Mouse (Mus musculus): ENCODE measurements around the gene Tmem132d.
A peak's percentile ranks its signal among the peaks of the same experiment; 100 is the strongest.

Gene Tmem132d

DNA sequence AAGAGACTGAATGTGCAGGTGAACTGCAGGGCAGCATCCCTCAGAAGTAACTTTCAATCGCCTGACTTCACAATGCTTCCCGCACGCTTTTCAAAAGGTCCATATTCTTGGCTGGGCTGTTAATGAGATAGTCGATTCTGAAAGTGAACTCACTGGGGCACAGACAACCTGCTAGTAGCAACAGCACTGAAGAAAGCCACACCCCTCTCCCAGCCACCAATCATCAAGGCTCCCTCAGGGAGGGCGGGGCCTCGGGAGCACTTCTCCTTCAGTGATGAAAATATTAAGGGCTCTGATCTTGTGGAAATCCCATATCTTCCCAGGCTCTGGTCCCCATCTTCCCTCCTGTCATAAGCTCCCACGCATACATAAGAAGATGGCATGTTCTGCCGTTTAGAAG lies 27.8 kb downstream of the Tmem132d start:
- DNase-seq = no peak

DNA sequence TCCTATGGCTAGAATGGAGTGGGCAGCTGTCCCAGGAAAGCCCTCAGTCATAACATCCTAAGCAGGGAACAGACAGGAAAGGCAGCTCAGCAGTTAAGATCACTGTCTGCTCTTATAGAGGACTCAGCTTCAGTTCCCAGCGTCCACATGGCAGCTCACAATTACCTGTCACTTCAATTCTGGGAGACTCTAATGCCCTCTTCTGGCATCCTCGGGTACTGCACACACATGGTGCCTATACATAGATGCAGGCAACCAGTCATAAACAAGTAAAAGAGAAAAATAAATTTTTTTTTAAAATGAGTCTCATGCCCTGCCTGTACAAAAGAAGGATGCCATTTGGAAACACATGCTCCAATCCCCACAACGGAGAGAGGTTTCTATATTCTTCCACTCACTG lies 28.7 kb downstream of the Tmem132d start:
- no peak for DNase-seq

DNA sequence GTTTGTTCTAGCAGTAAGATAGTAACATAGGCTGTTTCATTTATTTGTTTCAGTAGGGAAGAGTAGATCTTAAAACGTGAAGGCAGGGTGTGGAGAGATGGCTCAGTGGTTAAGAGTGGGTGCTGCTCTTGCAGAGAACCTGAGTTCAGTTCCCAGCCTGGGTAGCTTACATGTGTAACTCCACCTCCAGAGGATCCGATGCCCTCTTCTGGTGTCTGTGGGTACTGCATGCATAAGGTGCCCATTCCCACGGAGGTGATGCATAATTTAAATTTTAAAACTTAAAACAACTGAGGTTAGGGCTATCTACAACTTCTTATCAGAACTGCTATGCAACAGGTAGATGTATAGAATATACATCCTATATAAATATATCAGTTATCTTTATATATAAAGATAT lies 40.5 kb downstream of the Tmem132d start:
- DNase-seq = no peak

DNA sequence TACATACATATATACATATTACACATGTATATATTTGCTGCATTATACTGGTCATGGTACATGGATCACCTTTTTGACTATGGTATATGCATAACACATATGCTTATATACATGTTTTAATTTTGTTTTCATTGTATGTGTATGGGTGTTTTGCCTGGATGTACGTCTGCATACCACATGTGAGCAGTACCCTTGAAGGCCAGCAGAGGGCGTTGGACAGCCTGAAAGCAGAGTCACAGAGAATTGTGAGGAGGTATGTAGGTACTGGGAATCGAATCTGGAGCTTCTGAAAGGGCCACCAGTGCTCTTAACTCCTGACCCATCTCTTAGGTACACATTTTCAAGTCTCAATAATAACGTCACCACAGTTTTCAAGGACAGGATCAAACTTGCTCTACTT lies 43.2 kb downstream of the Tmem132d start:
- DNase-seq = no peak

DNA sequence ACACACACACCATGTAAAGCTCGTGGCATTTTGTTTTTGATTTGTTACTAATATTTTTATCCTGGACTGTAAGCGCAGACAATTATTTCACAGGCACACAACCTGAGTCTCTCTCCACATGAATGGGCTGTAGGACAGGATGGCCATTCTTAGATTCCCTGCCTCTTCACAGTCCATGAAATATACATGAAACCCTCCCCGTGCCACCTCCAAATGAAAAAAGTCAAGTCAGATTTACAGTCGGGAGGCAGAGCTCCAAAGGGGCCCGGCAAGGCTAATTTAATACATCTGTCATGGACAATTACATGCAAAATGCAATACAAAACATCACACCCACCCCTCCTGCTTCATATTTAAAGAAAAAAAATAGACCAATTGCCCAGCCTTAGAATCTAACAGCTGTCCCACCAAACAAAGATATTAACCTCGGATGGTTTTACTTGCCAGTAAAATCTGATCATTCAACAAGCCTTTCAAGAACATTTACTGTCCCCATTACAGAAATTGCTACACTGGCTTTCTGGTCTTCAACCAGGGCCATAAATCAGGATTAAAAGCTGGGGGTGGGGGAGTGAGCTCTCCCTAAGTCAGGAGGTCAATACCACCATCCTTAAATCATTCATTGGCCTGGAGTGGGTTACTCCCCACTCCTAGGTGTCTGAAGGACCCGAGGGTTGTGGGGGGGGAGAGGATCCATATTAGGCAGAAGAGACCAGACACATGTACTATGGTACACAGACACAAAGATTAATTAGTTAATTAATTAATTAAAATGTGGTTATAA lies 44.3 kb downstream of the Tmem132d start:
- no peak for DNase-seq

DNA sequence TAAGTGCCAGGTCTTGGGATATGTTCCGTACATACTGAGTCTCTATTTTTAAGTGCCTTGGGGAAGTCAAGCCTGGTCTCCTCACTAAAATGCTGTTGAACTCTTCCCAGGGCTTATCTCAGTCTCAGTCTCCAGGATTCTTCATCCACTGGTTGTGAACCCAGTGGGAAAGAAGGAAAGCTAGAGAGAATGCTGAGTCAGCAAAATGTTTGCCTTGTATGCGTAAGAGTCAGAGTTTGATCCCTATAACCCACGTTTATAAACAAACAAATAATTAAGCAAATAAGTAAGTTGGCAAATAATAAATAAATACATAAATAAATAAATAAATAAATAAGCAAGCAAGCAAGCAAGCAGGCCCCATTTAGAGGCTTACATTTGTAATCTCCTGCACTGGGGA lies 63.1 kb downstream of the Tmem132d start:
- no peak for DNase-seq

DNA sequence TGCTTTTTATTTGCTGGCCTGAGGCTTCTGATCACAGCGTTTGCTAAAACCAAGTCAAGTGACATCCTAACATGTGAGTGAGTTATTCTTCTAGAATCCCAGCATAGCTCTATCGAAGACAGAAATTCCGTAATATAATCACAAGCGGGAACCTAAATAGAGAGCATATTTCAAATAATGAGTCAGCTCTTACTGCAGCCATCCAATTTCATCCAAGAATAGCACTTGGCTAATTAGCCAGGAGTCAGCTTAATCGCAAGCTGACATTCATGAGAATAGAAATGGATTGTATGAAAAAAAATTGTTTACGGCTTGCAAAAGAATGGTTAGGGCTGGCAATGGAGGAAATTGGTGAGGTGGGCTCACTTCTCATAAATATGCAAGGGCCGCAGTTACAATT lies 63.8 kb downstream of the Tmem132d start:
- DNase-seq = no peak

DNA sequence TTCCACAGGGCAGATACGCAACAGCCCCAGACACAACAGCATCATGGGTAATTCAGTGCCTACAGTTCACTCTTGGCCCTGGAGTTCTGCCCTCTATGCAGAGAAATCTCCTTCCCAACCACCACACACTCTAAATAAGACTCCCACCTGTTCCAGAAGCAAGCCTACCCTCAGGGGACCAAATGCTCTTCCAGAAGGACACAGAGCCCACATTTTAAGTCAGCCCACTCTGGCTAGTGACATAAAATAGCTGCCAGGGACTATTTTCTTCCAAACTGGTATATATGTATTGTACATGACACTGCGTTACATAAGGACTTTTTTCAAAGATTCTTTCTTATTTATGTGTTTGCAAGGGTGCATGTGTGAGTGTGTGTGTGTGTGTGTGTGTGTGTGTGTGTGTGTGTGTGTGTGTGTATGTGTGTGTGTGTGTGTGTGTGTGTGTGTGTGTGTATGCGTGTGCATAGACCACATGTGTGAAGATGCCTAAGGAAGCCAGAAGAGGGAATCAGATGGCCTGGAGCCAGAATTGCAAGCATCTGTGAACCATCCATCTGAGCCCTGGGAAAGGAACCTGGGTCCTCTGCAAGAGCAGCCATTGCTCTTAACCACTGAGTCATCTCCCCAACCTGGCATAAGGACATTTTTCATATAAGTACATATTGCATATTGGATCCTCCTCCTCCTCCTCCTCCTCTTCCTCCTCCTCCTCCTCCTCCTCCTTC lies 67.5 kb downstream of the Tmem132d start:
- DNase-seq = no peak

DNA sequence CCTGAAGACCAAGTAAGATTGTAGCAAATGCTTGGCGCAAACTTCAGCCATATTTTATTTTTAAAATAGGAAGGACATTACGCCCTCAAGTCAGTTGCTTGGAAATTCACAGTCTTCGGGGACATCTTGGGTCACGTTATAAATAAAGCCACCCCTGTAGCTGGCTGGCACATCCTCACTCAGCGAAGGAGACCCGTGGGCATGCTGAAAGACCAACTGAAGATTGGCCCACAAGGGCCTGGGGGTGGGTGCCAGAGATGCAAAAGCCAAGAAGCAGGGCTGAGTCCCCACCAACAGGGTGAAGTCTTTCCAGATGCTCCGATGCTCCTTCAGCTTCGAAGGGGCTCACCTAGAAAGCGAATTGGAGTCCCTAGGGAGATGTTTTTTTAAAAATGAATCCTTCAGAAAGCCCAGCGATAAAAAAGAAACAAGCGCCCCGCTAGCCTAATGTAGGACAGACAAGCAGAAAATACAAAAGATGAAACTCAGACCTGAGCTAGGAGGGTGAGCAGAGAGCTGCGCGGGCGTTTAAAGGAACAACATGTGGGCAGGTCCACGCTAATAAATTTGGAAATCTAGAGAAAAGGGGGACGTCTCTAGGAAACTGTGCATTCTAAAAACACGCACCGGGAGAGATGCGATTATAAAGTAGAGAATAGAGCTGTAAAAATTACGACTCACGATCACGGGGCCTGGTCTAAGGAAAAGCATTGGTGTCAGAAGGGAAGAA lies 71.8 kb downstream of the Tmem132d start:
- no peak for DNase-seq

DNA sequence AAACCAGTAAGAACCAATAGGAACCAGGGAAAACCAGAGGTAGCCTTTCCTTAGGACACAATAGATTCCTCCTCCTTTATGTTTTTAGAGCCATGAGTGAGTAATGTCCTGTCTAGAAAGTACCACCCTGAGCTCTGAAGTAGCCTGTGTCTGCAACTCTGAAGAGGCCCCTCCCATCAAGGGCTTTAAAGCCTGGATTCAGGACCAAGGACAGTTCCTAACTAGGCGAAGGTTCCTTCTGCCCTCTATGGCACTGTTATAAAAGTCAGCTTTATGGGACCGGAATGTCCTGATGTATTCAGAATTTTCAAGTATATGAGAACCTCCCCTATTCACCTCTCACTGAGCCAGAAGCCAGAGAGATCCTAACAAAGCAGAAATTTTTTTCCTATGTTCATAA lies 84.0 kb downstream of the Tmem132d start:
- DNase-seq = peak; percentile 7

DNA sequence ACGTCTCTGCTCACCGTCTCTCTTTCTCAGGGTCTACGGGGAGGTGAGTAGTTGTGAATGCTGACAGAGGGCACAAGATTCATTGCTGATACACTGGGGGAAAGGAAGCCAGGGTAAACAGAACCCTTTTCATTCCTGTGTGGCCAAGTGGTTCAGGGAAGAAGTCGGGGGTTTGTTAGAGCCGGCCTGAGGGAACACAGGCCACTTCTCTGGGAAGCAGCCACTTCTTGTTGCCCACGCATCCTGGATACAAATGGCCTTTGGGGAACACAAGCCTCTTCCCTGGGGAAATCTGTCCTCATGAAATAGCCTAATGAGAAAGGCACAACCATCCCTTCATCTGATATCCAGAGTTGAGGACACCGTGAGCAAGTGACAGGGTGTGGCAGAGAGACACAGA lies 96.0 kb downstream of the Tmem132d start:
- no peak for DNase-seq

DNA sequence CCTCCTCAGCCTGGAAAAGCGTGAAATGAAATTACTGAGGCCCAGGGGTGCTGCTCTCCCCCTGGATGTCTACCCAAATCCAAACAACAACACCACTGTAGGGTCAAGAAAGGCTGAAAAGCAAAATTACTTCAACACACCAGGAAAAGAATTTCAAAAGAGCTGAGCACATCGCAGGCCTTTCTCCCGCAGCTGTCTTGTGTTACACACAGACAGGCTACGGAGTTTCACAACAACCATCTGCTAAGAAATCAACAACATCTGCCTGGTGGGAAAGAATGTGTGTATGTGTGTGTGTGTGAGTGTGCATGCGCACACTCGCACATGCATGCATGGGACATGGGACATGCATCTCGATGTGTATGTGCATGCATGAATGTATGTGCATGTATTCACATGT lies 100.1 kb downstream of the Tmem132d start:
- no peak for DNase-seq

DNA sequence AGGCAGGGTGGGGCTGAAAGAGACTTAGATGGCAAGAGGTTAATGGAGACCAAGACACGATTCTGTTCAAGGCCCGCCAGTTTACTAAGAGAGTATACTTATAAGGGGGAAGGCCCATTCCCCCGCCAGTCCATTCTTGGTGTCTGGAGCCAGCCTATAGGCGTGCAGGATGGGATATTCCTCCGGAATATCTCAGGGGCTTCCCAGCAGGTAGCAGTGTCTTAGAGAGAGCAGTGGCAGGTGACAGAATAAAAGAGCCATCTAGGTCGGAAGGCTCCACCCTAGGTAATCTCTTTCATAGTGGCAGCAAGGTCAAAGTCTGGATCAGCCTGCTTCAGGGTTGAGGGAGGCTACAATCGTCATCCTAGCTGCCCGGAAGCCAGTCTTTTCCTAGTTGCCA lies 102.5 kb downstream of the Tmem132d start:
- DNase-seq = no peak

DNA sequence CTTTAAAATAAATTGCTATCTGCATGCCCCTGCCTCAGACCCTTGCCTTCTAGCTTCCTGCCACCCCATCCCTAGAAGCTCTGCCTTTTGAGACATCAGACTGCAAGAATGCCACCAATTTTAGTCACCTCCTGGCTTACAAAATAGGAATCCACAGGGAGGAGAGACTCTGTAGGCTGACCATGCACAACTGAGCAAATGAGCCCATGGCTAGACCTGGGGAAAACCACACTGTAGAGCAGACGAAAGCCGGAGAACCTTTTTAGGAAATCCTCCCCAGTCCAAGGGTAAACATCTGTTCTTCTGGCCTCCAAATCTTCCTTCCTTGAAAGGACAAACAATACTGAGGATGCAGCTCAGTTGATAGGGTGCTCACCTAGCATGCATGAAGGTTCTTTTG lies 130.5 kb downstream of the Tmem132d start:
- DNase-seq = no peak

DNA sequence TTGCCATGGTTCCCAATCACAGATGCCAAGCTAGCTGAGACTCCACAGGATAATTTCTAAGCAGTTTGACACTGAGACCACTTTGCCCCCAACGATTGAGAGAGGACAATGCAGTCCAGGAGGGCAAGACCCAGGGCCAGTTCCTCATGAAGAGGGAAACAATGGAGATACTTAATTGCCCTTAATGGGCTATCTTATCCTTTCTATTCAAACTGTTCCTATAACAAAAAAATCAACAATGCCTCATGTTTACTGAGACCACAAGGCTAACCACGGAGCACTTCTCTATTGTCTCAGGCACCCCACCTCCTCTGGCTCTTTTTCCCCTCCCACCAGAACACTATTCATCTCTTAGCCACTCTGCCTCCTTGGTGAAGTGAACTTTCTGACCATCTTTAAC lies 141.7 kb downstream of the Tmem132d start:
- no peak for DNase-seq

DNA sequence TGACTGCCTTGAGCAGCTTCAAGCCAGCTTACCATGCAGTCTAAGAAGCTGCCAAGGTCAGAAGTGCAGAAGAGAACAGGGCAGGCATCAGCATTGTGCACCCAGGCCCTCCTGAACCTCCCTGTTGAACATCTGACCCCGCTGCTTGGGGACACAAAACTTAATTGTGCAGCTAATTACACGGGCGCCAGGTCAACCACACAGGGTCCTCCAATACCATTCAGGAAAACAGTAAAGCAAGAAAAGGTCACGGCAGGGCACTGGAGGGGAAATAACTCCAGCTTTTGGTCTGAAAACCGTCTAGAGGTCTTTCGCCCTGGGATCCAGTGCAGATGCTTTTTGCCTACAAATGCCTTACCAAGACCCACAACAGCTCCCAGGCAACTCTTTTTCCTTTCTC lies 159.6 kb downstream of the Tmem132d start:
- no peak for DNase-seq

DNA sequence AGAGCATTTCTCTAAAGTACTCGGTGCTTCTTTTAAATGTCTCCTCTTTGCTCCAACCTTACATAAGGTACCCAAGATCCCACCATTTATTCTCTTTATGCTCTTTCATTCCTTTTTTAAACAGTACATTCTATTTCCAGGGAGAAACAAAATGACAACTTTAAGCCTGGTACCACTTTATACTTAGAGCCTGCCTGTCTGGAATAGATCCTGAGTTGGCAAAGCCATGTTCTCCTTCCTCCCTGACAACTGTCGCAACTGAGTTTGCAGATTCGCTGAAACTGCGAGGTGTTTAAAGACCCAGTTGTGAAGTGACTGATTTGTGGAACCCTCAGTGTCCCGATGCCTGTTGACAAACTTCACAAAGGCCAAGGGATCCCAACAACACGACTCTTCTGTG lies 165.5 kb downstream of the Tmem132d start:
- no peak for DNase-seq

DNA sequence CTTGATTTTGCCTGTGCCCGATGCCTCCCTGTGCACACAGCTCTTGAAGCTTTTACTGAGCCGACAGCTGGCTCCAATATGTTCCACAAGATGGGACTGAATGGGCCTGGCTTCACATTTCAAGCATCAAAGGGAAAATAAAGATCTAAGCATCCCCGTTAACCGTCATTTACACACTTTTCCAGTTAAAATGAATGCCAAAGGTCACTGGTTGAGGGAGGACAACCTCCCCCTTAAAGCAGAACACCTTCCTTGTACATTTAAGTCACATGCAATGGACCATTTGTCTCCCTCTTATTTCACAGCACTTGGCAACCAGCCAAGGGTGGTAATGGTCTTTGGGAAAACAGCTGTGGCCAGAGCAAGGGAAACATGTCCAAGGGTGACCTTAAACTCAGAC lies 188.7 kb downstream of the Tmem132d start:
- DNase-seq = no peak

DNA sequence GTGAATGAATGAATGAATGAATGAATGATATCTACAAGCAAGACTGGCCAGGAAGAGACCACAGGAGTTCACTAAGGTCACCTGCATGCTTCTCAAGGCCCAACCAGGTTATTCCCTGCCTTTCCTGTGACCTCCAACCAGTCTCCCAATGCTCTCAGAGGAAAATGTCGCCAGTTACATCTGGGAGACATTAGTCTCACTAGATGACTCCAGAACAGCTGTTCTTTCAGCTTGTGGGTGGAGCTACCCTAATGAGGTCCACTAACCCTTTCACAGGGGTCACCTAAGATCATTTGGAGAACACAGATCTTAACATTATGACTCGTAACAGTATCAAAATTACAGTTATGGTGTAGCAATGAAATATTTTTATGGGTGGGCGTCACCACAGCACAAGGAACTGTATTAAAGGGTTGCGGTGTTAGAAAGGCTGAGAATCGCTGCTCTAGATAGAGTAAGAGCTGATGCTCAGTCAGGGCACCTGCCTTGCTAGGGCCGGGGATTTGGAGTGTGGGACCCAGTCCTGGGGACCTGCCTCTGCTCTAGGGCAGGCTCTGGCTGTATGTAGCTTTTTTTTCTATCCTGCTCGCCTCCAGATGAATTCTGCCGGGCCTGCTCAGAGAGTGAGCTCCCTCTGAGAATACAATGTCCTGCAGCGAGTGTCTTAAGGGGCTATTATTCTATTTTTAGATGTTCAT lies 196.1 kb downstream of the Tmem132d start:
- DNase-seq = no peak

DNA sequence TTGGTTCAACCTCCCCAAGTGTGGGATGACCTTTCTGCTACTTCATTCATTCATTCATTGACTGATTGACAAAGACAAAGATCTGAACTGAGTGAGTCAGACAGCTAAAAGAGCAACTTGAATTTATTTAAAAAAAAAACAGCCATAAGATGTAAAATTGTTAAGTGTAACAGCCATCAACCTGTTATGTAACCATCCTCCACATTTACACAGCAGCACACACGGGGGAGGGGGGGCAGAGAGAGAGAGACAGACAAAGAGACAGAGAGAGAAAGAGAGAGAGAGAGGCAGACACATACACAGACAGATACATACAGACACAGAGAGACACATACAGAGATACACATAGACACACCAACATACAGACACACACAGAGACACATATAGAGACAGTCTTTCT lies 197.3 kb downstream of the Tmem132d start:
- no peak for DNase-seq

DNA sequence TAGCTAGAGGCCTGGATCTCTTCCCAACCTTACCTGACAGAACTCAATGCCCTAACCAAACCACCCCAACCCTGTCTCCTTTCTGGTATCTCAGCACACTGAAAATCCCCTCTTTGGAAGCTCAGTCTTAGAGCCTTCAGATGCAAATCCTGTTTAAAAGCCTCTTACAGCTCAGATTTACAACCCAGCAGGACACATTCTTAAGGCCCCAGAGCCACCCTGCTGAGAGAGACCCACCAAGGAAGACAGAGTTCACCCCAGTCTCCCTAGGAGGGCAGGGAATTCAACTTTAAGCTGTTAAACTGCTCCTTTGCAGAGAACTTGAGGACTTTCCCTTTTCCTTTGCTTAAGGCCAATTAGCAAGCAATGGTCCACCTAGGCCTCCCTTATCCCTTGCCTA lies 199.8 kb downstream of the Tmem132d start:
- no peak for DNase-seq

DNA sequence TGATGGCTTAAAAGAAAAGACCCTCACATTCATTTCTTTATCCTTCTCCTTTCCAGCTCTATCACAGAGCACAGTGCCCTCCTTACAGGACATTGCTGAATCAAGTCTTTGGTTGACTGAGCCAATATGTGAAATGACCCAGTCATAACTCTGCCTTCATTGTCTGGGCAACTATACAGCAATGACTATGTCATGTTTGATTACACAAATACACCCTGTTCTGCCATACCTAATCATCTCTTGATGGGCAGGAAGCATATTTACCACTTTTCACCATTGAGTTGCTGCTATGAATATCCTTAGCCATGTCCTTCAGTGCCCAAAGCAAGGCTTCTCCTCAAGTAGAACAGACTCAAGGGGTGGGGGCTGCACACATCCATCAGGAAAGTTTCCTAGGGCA lies 214.6 kb downstream of the Tmem132d start:
- DNase-seq = no peak

DNA sequence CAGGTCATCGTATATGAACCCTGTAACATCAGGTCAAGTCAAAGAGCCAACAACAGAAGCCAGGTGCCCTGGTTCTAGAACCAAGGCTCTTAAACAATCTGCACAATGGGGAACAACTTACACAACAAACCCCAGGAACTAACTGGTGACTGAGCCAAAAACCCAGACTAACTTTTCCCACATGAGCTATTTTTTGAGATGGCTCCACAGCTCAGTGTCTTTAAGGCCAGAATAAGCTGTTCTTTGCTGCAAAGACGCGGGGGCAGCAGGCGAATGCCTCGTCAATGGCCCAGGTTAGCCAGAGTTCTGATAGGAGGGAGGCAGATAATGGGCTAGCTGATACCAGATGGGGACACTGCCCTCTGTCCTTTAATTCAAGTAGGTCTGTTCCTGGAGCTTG lies 221.8 kb downstream of the Tmem132d start:
- DNase-seq = no peak
